Mouse (Mus musculus): Measurements from ENCODE around the gene Cwc27.

DNA sequence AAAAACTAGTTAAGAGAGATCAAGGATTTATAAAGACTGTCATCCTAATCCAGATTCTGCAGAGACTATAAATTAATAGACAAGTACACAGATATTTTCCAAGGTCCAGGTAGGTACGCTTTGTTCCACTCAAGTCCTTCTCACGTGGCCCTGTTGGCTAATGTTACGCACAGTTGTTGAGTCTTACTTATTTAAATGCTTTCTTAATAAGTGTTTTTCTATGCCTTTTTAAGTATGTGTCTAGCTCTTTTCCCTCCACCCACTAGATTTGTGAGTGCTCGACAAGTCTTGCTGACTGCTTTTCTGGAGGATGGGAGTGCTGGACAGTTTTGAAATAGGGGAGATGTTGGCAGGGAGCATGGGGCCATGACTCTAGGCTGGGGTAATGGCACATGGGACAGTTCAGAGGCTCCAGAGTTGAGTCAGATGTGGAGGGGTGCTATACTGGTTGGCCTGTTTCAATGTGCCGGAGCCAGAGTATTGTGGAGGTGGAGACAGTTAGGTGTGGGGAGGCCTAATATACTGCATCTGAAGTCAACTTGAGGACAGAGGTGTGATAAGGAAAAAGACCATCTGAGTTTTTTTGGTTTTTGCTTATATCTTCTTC, 160.2 kb downstream of the Cwc27 start:
- TF ChIP-seq CTCF (IDR thresholded peaks at IDR 0.05; ENCODE audit: low read depth, low read length), result no peak
- no peak for TF ChIP-seq POLR2A (IDR thresholded peaks at IDR 0.05; ENCODE audit: borderline replicate concordance, low read depth, low read length)
